Mouse (Mus musculus): ENCODE measurements around the gene Clstn3.

The Clstn3 gene

GRCm38 (mm10) chr6:124408355-124408754 lies 56.2 kb downstream of the Clstn3 start:
- TF ChIP-seq GATA4 (IDR thresholded peaks at IDR 0.05; ENCODE audit: insufficient replicate concordance, low read length): no peak

GRCm38 (mm10) chr6:124407180-124407579 lies 57.4 kb downstream of the Clstn3 start:
- TF ChIP-seq GATA4 (IDR thresholded peaks at IDR 0.05; ENCODE audit: insufficient replicate concordance, low read length): no peak

GRCm38 (mm10) chr6:124406326-124406725 lies 58.3 kb downstream of the Clstn3 start:
- peak; percentile 16; the same call in 1 of the 2 replicates for TF ChIP-seq GATA4 (IDR thresholded peaks at IDR 0.05; ENCODE audit: insufficient replicate concordance, low read length)

GRCm38 (mm10) chr6:124399738-124400137 lies 64.9 kb downstream of the Clstn3 start:
- TF ChIP-seq GATA4 (IDR thresholded peaks at IDR 0.05; ENCODE audit: insufficient replicate concordance, low read length): no peak
